Mouse (Mus musculus): ENCODE measurements around the gene Crk. TPM values are rescaled to one million over a fixed set of nuclear protein-coding genes. Genes with fewer than 3 reads are reported as not detected.

Crk gene
- polyA plus RNA-seq, 1 experiment, result 56.9 TPM

GRCm38 (mm10) chr11:75662131-75662530 is 16.9 kb upstream of the Crk start:
- Histone ChIP-seq H3K4me1 (ENCODE audit: control insufficient read depth, insufficient read depth, insufficient read length, low read length) (peaks cover 9% of the 10 kb centered on the region; the same call in 1 of the 2 replicates), H3K27ac (replicated peaks; ENCODE audit: low read depth, low read length) (no peak overlapping the region), H3K4me3 (ENCODE audit: insufficient read depth, low read depth, low read length) (no peak overlapping the region)

GRCm38 (mm10) chr11:75666296-75666695 is 12.8 kb upstream of the Crk start:
- no peak overlapping the region for H3K4me3 ChIP-seq (ENCODE audit: insufficient read depth, low read depth, low read length)
- H3K27ac ChIP-seq (replicated peaks; ENCODE audit: low read depth, low read length), result no peak overlapping the region
- H3K4me1 ChIP-seq (ENCODE audit: control insufficient read depth, insufficient read depth, insufficient read length, low read length), result no peaks in the 10 kb centered on the region

GRCm38 (mm10) chr11:75668621-75669020 is 10.4 kb upstream of the Crk start:
- H3K4me1 ChIP-seq (ENCODE audit: control insufficient read depth, insufficient read depth, insufficient read length, low read length), result no peaks in the 10 kb centered on the region
- H3K4me3 ChIP-seq (ENCODE audit: insufficient read depth, low read depth, low read length), result no peak overlapping the region
- H3K27ac ChIP-seq (replicated peaks; ENCODE audit: low read depth, low read length), result no peak overlapping the region

GRCm38 (mm10) chr11:75669176-75669852 is 9.7 kb upstream of the Crk start:
- H3K27ac ChIP-seq (replicated peaks; ENCODE audit: low read depth, low read length), result no peak overlapping the region
- no peaks in the 10 kb centered on the region for H3K4me1 ChIP-seq (ENCODE audit: control insufficient read depth, insufficient read depth, insufficient read length, low read length)
- H3K4me3 ChIP-seq (ENCODE audit: insufficient read depth, low read depth, low read length), result no peak overlapping the region

- Histone ChIP-seq H3K4me3 (ENCODE audit: insufficient read depth, low read depth, low read length) (no peak overlapping the region), H3K27ac (replicated peaks; ENCODE audit: low read depth, low read length) (no peak overlapping the region), H3K4me1 (ENCODE audit: control insufficient read depth, insufficient read depth, insufficient read length, low read length) (no peaks in the 10 kb centered on the region)
These were observed 9.2 kb upstream of the Crk start for GRCm38 (mm10) chr11:75669853-75670200.

GRCm38 (mm10) chr11:75671426-75672180 is 7.5 kb upstream of the Crk start:
- Histone ChIP-seq H3K27ac (replicated peaks; ENCODE audit: low read depth, low read length) (no peak overlapping the region), H3K4me1 (ENCODE audit: control insufficient read depth, insufficient read depth, insufficient read length, low read length) (no peaks in the 10 kb centered on the region), H3K4me3 (ENCODE audit: insufficient read depth, low read depth, low read length) (no peak overlapping the region)

GRCm38 (mm10) chr11:75673411-75673810 is 5.6 kb upstream of the Crk start:
- H3K4me1 ChIP-seq (ENCODE audit: control insufficient read depth, insufficient read depth, insufficient read length, low read length), result no peaks in the 10 kb centered on the region
- no peak overlapping the region for H3K4me3 ChIP-seq (ENCODE audit: insufficient read depth, low read depth, low read length)
- H3K27ac ChIP-seq (replicated peaks; ENCODE audit: low read depth, low read length), result no peak overlapping the region

GRCm38 (mm10) chr11:75674875-75675274 is 4.2 kb upstream of the Crk start:
- Histone ChIP-seq H3K4me1 (ENCODE audit: control insufficient read depth, insufficient read depth, insufficient read length, low read length) (no peaks in the 10 kb centered on the region), H3K4me3 (ENCODE audit: insufficient read depth, low read depth, low read length) (no peak overlapping the region)

GRCm38 (mm10) chr11:75677881-75678746 is 945 bp upstream of the Crk start:
- Histone ChIP-seq H3K4me1 (ENCODE audit: control insufficient read depth, insufficient read depth, insufficient read length, low read length) (peaks cover 6% of the 10 kb centered on the region; the same call in 1 of the 2 replicates), H3K27ac (replicated peaks; ENCODE audit: low read depth, low read length) (0 out of 2 replicates have a peak overlapping the region, but pooled peaks have one; percentile 23), H3K4me3 (ENCODE audit: insufficient read depth, low read depth, low read length) (peak overlapping the region; percentile 65)

More at GRCm38 (mm10) chr11:75674875-75675274, 4.2 kb upstream of the Crk start:
- no peak overlapping the region for H3K27ac ChIP-seq (replicated peaks; ENCODE audit: low read depth, low read length)

GRCm38 (mm10) chr11:75679439-75680171 is 546 bp downstream of the Crk start:
- Histone ChIP-seq H3K4me1 (ENCODE audit: control insufficient read depth, insufficient read depth, insufficient read length, low read length) (peaks cover 8% of the 10 kb centered on the region; the same call in 1 of the 2 replicates), H3K4me3 (ENCODE audit: insufficient read depth, low read depth, low read length) (peak overlapping the region; percentile 87), H3K27ac (replicated peaks; ENCODE audit: low read depth, low read length) (peak overlapping the region; percentile 86)

- no peak overlapping the region for H3K4me3 ChIP-seq (ENCODE audit: insufficient read depth, low read depth, low read length)
- peaks cover 17% of the 10 kb centered on the region; the same call in 1 of the 2 replicates for H3K4me1 ChIP-seq (ENCODE audit: control insufficient read depth, insufficient read depth, insufficient read length, low read length)
- no peak overlapping the region for H3K27ac ChIP-seq (replicated peaks; ENCODE audit: low read depth, low read length)
These were observed 5.4 kb downstream of the Crk start for GRCm38 (mm10) chr11:75684462-75684861.

- H3K4me3 ChIP-seq (ENCODE audit: insufficient read depth, low read depth, low read length), result no peak overlapping the region
- no peak overlapping the region for H3K27ac ChIP-seq (replicated peaks; ENCODE audit: low read depth, low read length)
- peaks cover 17% of the 10 kb centered on the region; the same call in 1 of the 2 replicates for H3K4me1 ChIP-seq (ENCODE audit: control insufficient read depth, insufficient read depth, insufficient read length, low read length)
These were observed 5.9 kb downstream of the Crk start for GRCm38 (mm10) chr11:75684956-75685355.

- H3K4me3 ChIP-seq (ENCODE audit: insufficient read depth, low read depth, low read length), result no peak overlapping the region
- 0 out of 2 replicates have a peak overlapping the region, but pooled peaks have one; percentile 5 for H3K27ac ChIP-seq (replicated peaks; ENCODE audit: low read depth, low read length)
- peaks cover 11% of the 10 kb centered on the region; the same call in 1 of the 2 replicates for H3K4me1 ChIP-seq (ENCODE audit: control insufficient read depth, insufficient read depth, insufficient read length, low read length)
These were observed 8.4 kb downstream of the Crk start for GRCm38 (mm10) chr11:75687343-75687993.

GRCm38 (mm10) chr11:75688132-75688531 is 9.1 kb downstream of the Crk start:
- H3K4me3 ChIP-seq (ENCODE audit: insufficient read depth, low read depth, low read length), result no peak overlapping the region
- H3K27ac ChIP-seq (replicated peaks; ENCODE audit: low read depth, low read length), result no peak overlapping the region
- H3K4me1 ChIP-seq (ENCODE audit: control insufficient read depth, insufficient read depth, insufficient read length, low read length), result peaks cover 11% of the 10 kb centered on the region; the same call in 1 of the 2 replicates
